Mouse (Mus musculus) liver, postnatal 0 days (tissue): ENCODE data around the gene Reep6.

Source experiments
- CTCF ChIP-seq: sonication (generic); IDR thresholded peaks from 2 replicates; pipeline ENCODE4 v1.5.1; 2016; ENCODE audit warnings: antibody characterized with exemption, low read depth
- EP300 ChIP-seq: IDR thresholded peaks from 2 replicates; pipeline ENCODE4 v1.6.1; 2016; ENCODE audit warnings: antibody characterized with exemption, low read depth, mild to moderate bottlenecking

DNA sequence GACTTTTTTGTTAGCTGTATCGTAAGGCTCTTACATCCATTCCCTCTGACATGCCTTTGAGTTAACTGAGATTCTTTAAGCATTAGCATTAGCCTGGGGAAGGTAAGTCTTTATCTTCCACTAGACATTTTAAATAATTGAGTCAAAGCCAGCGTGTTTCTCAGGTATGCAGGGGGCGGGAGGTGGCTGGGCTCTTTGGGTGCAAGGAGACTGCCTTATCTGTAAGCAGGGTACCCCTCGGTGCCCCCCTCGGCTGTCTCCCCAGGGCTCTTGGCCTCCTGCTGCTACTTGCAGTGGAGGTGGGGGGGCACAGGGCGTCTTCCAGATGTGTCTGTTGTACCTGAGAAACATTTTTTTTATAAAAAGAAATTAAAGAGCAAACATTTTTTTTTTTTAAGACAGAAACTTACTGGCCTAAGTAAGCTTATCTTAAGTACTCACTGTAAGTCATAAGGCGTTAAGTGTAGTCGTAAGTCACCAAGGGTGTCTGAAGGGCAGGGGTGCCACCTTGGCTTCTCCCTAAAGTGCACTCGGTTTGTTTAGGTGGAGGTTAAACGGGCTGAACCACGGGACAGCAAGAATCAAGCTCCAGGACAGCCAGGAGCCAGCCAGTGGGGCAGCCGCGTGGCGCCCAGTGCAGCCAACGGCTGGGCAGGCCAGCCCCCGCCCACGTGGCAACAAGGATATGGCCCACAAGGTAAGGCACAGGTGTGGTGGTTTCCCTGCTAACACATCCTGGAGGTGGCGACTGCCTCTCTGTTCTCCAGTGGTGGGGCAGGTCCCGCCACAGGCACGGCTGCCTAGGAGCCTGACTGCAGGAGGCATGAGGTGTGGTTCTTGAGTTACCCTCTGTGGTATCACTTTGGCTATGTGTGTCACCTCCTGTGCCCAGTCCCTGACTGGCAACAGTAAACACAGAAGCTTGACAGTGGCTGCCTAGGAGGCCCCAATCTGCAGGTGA, 47.0 kb upstream of the Reep6 start:
- TF ChIP-seq CTCF: no peak
- TF ChIP-seq EP300: no peak
